Mouse (Mus musculus) retina, adult 2 months (tissue): ENCODE data around the gene Gm45062.

Experiments
- DNase-seq: peaks from one replicate; pipeline ENCODE4 v3.0.0-alpha.2; 2012; ENCODE audit warnings: low read depth, low spot score

Gene Gm45062

GRCm38 (mm10) chr6:8368198-8368864 is 109.1 kb downstream of the Gm45062 start:
- no peak for DNase-seq

GRCm38 (mm10) chr6:8370624-8371023 is 111.4 kb downstream of the Gm45062 start:
- DNase-seq, result no peak

- no peak for DNase-seq
These were observed 113.8 kb downstream of the Gm45062 start for GRCm38 (mm10) chr6:8373051-8373450.

GRCm38 (mm10) chr6:8373851-8374250 is 114.6 kb downstream of the Gm45062 start:
- no peak for DNase-seq

GRCm38 (mm10) chr6:8374290-8374689 is 115.0 kb downstream of the Gm45062 start:
- DNase-seq, result no peak

GRCm38 (mm10) chr6:8374712-8375111 is 115.5 kb downstream of the Gm45062 start:
- no peak for DNase-seq

- DNase-seq, result no peak
These were observed 117.1 kb downstream of the Gm45062 start for GRCm38 (mm10) chr6:8376351-8376750.

- DNase-seq, result no peak
These were observed 118.4 kb downstream of the Gm45062 start for GRCm38 (mm10) chr6:8377667-8378066.

- DNase-seq, result no peak
These were observed 130.1 kb downstream of the Gm45062 start for GRCm38 (mm10) chr6:8389307-8389706.

GRCm38 (mm10) chr6:8390296-8390695 is 131.0 kb downstream of the Gm45062 start:
- DNase-seq, result no peak

- no peak for DNase-seq
These were observed 131.7 kb downstream of the Gm45062 start for GRCm38 (mm10) chr6:8390935-8391334.

GRCm38 (mm10) chr6:8393029-8393428 is 133.8 kb downstream of the Gm45062 start:
- DNase-seq, result no peak

- DNase-seq, result no peak
These were observed 134.8 kb downstream of the Gm45062 start for GRCm38 (mm10) chr6:8394044-8394443.

- no peak for DNase-seq
These were observed 135.8 kb downstream of the Gm45062 start for GRCm38 (mm10) chr6:8395061-8395460.

- no peak for DNase-seq
These were observed 138.0 kb downstream of the Gm45062 start for GRCm38 (mm10) chr6:8397252-8397651.

- DNase-seq, result no peak
These were observed 140.5 kb downstream of the Gm45062 start for GRCm38 (mm10) chr6:8399710-8400109.

GRCm38 (mm10) chr6:8403127-8403526 is 143.9 kb downstream of the Gm45062 start:
- no peak for DNase-seq

GRCm38 (mm10) chr6:8405844-8406243 is 146.6 kb downstream of the Gm45062 start:
- no peak for DNase-seq

GRCm38 (mm10) chr6:8408332-8408731 is 149.1 kb downstream of the Gm45062 start:
- DNase-seq, result no peak

- no peak for DNase-seq
These were observed 150.6 kb downstream of the Gm45062 start for GRCm38 (mm10) chr6:8409865-8410264.

GRCm38 (mm10) chr6:8412845-8413598 is 153.8 kb downstream of the Gm45062 start:
- DNase-seq, result peak; percentile 22

- peak; percentile 16 for DNase-seq
These were observed 154.8 kb downstream of the Gm45062 start for GRCm38 (mm10) chr6:8414020-8414419.

- no peak for DNase-seq
These were observed 156.6 kb downstream of the Gm45062 start for GRCm38 (mm10) chr6:8415823-8416222.
